Mouse (Mus musculus): ENCODE results near the gene Ephx1. TPM values are rescaled to one million over a fixed set of nuclear protein-coding genes. Genes with fewer than 3 reads are reported as not detected.

Gene Ephx1
- polyA plus RNA-seq, 1 experiment = 16.9 TPM

DNA sequence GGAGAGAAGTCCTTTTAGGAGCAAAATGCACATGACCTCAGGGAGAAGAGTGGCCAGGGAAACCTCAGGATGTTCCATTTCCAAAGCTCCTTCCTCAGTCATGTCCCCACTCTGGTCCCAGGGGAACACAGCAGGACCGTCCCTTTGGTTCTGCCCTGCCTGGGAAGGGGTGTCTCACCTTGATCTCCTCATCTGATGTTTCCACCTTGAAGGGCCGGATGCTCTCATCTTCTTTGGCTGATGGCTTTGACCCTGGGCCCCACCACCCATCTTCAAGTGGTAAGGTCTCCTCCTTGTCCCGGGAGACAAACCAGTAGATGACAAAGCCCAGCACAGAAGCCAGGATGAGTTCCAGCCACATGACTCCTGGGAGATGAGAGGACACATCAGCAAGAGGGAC is 19.1 kb downstream of the Ephx1 start:
- TF ChIP-seq CTCF (IDR thresholded peaks at IDR 0.05; ENCODE audit: low read depth, low read length) (no peak), POLR2A (IDR thresholded peaks at IDR 0.05; ENCODE audit: insufficient read depth, low read length) (no peak), EP300 (IDR thresholded peaks at IDR 0.05; ENCODE audit: insufficient read depth, low read depth, low read length) (no peak)
- Histone ChIP-seq H3K27ac (ENCODE audit: insufficient read depth, low read length) (no peak overlapping the region), H3K4me1 (ENCODE audit: control insufficient read depth, insufficient read depth, low read length) (no peaks in the 10 kb centered on the region)

DNA sequence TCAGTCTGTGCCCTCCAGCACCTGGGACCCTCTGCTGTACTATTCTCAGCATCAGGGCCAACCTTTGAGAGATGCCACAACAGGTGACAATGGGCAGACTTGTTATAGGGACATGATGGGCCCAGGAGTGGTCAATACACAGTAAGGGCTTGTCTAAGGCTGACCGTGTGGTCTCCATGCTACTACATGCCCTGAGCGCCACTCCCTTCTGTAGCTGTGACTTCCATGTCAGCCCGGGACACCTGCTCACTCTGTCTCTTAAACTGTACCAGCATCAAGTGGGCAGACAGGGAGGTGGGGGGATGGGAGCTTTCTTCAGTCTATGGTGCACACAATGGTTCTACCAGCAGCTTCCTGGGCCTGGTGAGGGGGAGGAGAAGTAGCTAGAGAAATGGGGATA is 19.5 kb downstream of the Ephx1 start:
- no peaks in the 10 kb centered on the region for H3K27me3 ChIP-seq (ENCODE audit: control insufficient read depth, insufficient read depth, low read length, poor library complexity, severe bottlenecking)
- no peaks in the 10 kb centered on the region for H3K9me3 ChIP-seq (replicated peaks; ENCODE audit: control insufficient read depth, insufficient read depth, low read length, poor library complexity, severe bottlenecking)
- TF ChIP-seq POLR2A (IDR thresholded peaks at IDR 0.05; ENCODE audit: insufficient read depth, low read length) = no peak
- TF ChIP-seq EP300 (IDR thresholded peaks at IDR 0.05; ENCODE audit: insufficient read depth, low read depth, low read length) = no peak
- no peak for TF ChIP-seq CTCF (IDR thresholded peaks at IDR 0.05; ENCODE audit: low read depth, low read length)
- no peak overlapping the region for H3K9ac ChIP-seq (ENCODE audit: low read depth, poor library complexity, severe bottlenecking)
- H3K4me3 ChIP-seq (ENCODE audit: low read depth, low read length) = no peak overlapping the region
- H3K27ac ChIP-seq (ENCODE audit: insufficient read depth, low read length) = no peak overlapping the region
- H3K36me3 ChIP-seq (ENCODE audit: control insufficient read depth, insufficient read depth, low read length, poor library complexity, severe bottlenecking) = no peaks in the 10 kb centered on the region
- H3K4me1 ChIP-seq (ENCODE audit: control insufficient read depth, insufficient read depth, low read length) = no peaks in the 10 kb centered on the region

More for the DNA sequence above, 19.1 kb downstream of the Ephx1 start:
- no peak overlapping the region for H3K4me3 ChIP-seq (ENCODE audit: low read depth, low read length)
- H3K9ac ChIP-seq (ENCODE audit: low read depth, poor library complexity, severe bottlenecking) = no peak overlapping the region
- H3K27me3 ChIP-seq (ENCODE audit: control insufficient read depth, insufficient read depth, low read length, poor library complexity, severe bottlenecking) = no peaks in the 10 kb centered on the region
- H3K9me3 ChIP-seq (replicated peaks; ENCODE audit: control insufficient read depth, insufficient read depth, low read length, poor library complexity, severe bottlenecking) = no peaks in the 10 kb centered on the region
- H3K36me3 ChIP-seq (ENCODE audit: control insufficient read depth, insufficient read depth, low read length, poor library complexity, severe bottlenecking) = no peaks in the 10 kb centered on the region

DNA sequence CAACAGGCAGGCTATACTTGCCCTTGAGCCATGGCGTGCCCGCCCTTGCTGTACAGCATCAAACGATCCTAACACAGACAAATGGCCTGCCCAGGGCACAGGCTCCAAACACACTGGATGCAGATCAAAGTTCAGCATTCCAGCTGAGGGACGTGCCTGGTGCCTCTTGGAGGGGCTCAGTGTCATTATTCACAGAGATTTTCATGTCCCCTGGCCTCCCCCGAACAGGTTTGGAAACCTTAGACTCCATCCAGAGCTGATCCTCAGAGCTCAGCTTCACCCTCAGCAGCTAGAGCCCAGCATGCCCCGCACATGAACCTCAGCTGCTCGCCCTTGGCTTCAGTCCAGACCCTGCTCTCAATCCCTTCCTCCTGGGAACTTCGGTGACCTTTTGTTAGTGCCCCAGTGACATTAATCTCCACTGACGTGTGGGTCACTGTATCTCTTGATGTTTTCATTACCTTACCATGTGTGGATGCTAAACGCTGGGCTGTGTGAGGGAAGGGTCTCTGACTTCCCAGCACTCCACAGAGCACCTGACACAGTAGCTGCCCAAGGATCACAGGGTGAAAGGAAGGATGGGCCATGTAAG is 20.1 kb downstream of the Ephx1 start:
- Histone ChIP-seq H3K9ac (ENCODE audit: low read depth, poor library complexity, severe bottlenecking) (no peak overlapping the region), H3K27me3 (ENCODE audit: control insufficient read depth, insufficient read depth, low read length, poor library complexity, severe bottlenecking) (no peaks in the 10 kb centered on the region), H3K4me3 (ENCODE audit: low read depth, low read length) (no peak overlapping the region), H3K4me1 (ENCODE audit: control insufficient read depth, insufficient read depth, low read length) (no peaks in the 10 kb centered on the region), H3K9me3 (replicated peaks; ENCODE audit: control insufficient read depth, insufficient read depth, low read length, poor library complexity, severe bottlenecking) (no peaks in the 10 kb centered on the region), H3K27ac (ENCODE audit: insufficient read depth, low read length) (no peak overlapping the region), H3K36me3 (ENCODE audit: control insufficient read depth, insufficient read depth, low read length, poor library complexity, severe bottlenecking) (no peaks in the 10 kb centered on the region)
- TF ChIP-seq EP300 (IDR thresholded peaks at IDR 0.05; ENCODE audit: insufficient read depth, low read depth, low read length) (no peak), POLR2A (IDR thresholded peaks at IDR 0.05; ENCODE audit: insufficient read depth, low read length) (no peak), CTCF (IDR thresholded peaks at IDR 0.05; ENCODE audit: low read depth, low read length) (no peak)

DNA sequence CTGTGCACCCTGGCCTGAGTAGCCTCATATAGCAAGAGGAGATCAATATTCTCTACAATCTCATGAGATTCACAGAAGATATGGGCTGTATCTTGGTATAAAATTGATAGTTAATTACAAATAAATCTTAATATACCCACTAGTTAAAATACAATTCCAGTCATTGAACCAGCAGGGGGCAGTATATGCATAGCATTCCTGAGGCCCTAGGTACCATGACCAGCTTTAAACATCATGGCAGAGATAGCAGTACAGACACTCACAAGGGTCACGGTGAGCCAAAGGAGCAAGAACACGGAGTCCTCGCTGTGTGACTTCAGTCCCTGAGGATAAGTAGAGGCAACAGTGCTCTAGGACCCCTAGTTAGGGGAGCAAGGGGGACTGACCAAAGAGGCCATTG is 28.6 kb downstream of the Ephx1 start:
- Histone ChIP-seq H3K4me3 (ENCODE audit: low read depth, low read length) (no peak overlapping the region), H3K27me3 (ENCODE audit: control insufficient read depth, insufficient read depth, low read length, poor library complexity, severe bottlenecking) (no peaks in the 10 kb centered on the region), H3K36me3 (ENCODE audit: control insufficient read depth, insufficient read depth, low read length, poor library complexity, severe bottlenecking) (0 out of 2 replicates have a peak, but pooled peaks cover 3% of the 10 kb centered on the region), H3K27ac (ENCODE audit: insufficient read depth, low read length) (no peak overlapping the region), H3K4me1 (ENCODE audit: control insufficient read depth, insufficient read depth, low read length) (no peaks in the 10 kb centered on the region), H3K9me3 (replicated peaks; ENCODE audit: control insufficient read depth, insufficient read depth, low read length, poor library complexity, severe bottlenecking) (no peaks in the 10 kb centered on the region), H3K9ac (ENCODE audit: low read depth, poor library complexity, severe bottlenecking) (no peak overlapping the region)
- TF ChIP-seq CTCF (IDR thresholded peaks at IDR 0.05; ENCODE audit: low read depth, low read length) (no peak), EP300 (IDR thresholded peaks at IDR 0.05; ENCODE audit: insufficient read depth, low read depth, low read length) (no peak), POLR2A (IDR thresholded peaks at IDR 0.05; ENCODE audit: insufficient read depth, low read length) (no peak)

DNA sequence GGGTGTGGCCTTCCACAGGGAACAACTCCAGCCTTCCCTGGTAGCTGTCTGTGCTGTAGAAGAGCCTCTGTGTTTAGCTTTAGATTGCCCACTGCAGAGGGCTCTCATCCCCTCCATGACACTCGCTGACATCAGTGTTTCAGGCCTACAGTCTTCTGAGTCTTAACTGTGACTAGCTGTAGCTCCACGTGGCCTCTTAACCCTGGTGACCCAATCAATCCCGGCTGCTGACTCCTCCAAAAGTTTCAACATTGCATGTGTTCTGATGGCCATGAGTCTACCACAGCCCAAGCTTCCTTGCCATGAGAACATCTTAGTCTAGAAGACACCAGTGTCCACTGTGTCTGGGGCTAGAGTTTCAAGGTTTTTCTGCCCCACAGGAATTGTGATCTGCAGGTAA is 30.0 kb downstream of the Ephx1 start:
- no peak overlapping the region for H3K4me3 ChIP-seq (ENCODE audit: low read depth, low read length)
- no peaks in the 10 kb centered on the region for H3K9me3 ChIP-seq (replicated peaks; ENCODE audit: control insufficient read depth, insufficient read depth, low read length, poor library complexity, severe bottlenecking)
- 0 out of 2 replicates have a peak, but pooled peaks cover 3% of the 10 kb centered on the region for H3K36me3 ChIP-seq (ENCODE audit: control insufficient read depth, insufficient read depth, low read length, poor library complexity, severe bottlenecking)
- H3K27me3 ChIP-seq (ENCODE audit: control insufficient read depth, insufficient read depth, low read length, poor library complexity, severe bottlenecking) = no peaks in the 10 kb centered on the region
- no peak overlapping the region for H3K27ac ChIP-seq (ENCODE audit: insufficient read depth, low read length)
- no peak overlapping the region for H3K9ac ChIP-seq (ENCODE audit: low read depth, poor library complexity, severe bottlenecking)
- no peaks in the 10 kb centered on the region for H3K4me1 ChIP-seq (ENCODE audit: control insufficient read depth, insufficient read depth, low read length)
- no peak for TF ChIP-seq CTCF (IDR thresholded peaks at IDR 0.05; ENCODE audit: low read depth, low read length)

DNA sequence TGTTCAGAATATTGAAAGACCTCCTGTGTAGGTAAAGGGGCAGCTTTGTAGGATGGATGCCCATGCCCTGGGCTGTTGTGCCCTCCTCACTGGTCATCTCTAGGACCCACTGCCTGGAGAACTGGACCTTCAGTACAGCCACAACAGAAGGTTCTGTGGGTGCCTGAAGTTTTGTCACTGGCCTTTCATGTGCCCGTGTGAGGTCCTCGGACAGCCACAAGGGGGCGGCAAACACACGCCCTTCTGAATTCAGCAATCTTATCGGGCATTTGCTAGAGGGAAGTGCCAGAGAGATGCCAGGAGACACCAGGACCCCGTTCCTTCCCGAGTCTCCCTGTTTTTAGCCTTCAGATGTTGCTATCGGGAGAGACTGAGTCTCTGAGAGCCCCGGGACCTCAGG is 32.9 kb downstream of the Ephx1 start:
- Histone ChIP-seq H3K4me1 (ENCODE audit: control insufficient read depth, insufficient read depth, low read length) (no peaks in the 10 kb centered on the region), H3K9ac (ENCODE audit: low read depth, poor library complexity, severe bottlenecking) (no peak overlapping the region), H3K27ac (ENCODE audit: insufficient read depth, low read length) (no peak overlapping the region), H3K9me3 (replicated peaks; ENCODE audit: control insufficient read depth, insufficient read depth, low read length, poor library complexity, severe bottlenecking) (no peaks in the 10 kb centered on the region), H3K36me3 (ENCODE audit: control insufficient read depth, insufficient read depth, low read length, poor library complexity, severe bottlenecking) (no peaks in the 10 kb centered on the region), H3K27me3 (ENCODE audit: control insufficient read depth, insufficient read depth, low read length, poor library complexity, severe bottlenecking) (no peaks in the 10 kb centered on the region), H3K4me3 (ENCODE audit: low read depth, low read length) (no peak overlapping the region)
- TF ChIP-seq EP300 (IDR thresholded peaks at IDR 0.05; ENCODE audit: insufficient read depth, low read depth, low read length) = 0 out of 2 replicates have a peak, but pooled peaks have one; percentile 27
- TF ChIP-seq POLR2A (IDR thresholded peaks at IDR 0.05; ENCODE audit: insufficient read depth, low read length) = no peak
- TF ChIP-seq CTCF (IDR thresholded peaks at IDR 0.05; ENCODE audit: low read depth, low read length) = peak; percentile 93
